Comparison of ENCODE assay signal across 7 mouse cellular contexts in genomic region chr5:4754701-4755281, GRCm38 (mm10). TPM values are rescaled to one million over a fixed set of nuclear protein-coding genes. Genes with fewer than 3 reads are reported as not detected.
DNase-seq lines count a peak whose midpoint lies in the region; ATAC-seq and TF ChIP-seq lines count a peak whose summit lies in the region.

No protein-coding gene starts in this region.

- peak overlapping the region; percentile 28; the same call in 1 of the 2 replicates for H3K9ac ChIP-seq in embryonic facial prominence, embryonic 11.5 days (replicated peaks; ENCODE audit: low read length)
- H3K9ac ChIP-seq in intestine, embryonic 14.5 days (ENCODE audit: low read length) = peak overlapping the region; percentile 95
- no peak overlapping the region for H3K9ac ChIP-seq in liver, postnatal 0 days (replicated peaks)

- TF ChIP-seq CTCF in liver, postnatal 0 days (IDR thresholded peaks at IDR 0.05; ENCODE audit: low read depth) = no peak

- WGBS in embryonic facial prominence, embryonic 11.5 days = 16% methylated on average over 9 of the region's 9 CpGs
- 19% methylated on average over 9 of the region's 9 CpGs for WGBS in intestine, embryonic 14.5 days
- WGBS in liver, postnatal 0 days (ENCODE audit: insufficient replicate concordance) = 38% methylated on average over 9 of the region's 9 CpGs

- intact Hi-C loops in left cerebral cortex, postnatal 14 days (cut with DNase I) = loop anchor here (2.0 to 10.0 kb wide), 3 partner anchors 163 to 490 kb away; no protein-coding TSS in a partner anchor

- DNase-seq in ZHBTc4 (ENCODE audit: low read depth, low spot score) = peak; percentile 13
- DNase-seq in embryonic facial prominence, embryonic 11.5 days (ENCODE audit: low spot score) = peak; percentile 48
- DNase-seq in intestine, embryonic 14.5 days (ENCODE audit: low spot score) = peak; percentile 59
- no peak for DNase-seq in liver, postnatal 0 days
- DNase-seq in left cerebral cortex, postnatal 14 days (ENCODE audit: low spot score in 2 of 2) = no peak
- DNase-seq in adrenal gland, postnatal 14 days = no peak
- DNase-seq in thymus, adult 18-20 months = no peak

- H3K9me3 ChIP-seq in embryonic facial prominence, embryonic 11.5 days (replicated peaks; ENCODE audit: control insufficient read depth, low read length) = no peaks in the 10 kb centered on the region
- H3K9me3 ChIP-seq in intestine, embryonic 14.5 days (ENCODE audit: control insufficient read depth, low read length) = no peaks in the 10 kb centered on the region
- no peaks in the 10 kb centered on the region for H3K9me3 ChIP-seq in liver, postnatal 0 days (ENCODE audit: low read length)

- H3K27ac ChIP-seq in embryonic facial prominence, embryonic 11.5 days (replicated peaks; ENCODE audit: low read depth, low read length) = no peak overlapping the region
- H3K27ac ChIP-seq in intestine, embryonic 14.5 days (ENCODE audit: low read depth) = no peak overlapping the region
- no peak overlapping the region for H3K27ac ChIP-seq in liver, postnatal 0 days (ENCODE audit: low read depth)

- no peaks in the 10 kb centered on the region for H3K27me3 ChIP-seq in embryonic facial prominence, embryonic 11.5 days (ENCODE audit: control insufficient read depth, insufficient read depth, low read length)
- H3K27me3 ChIP-seq in intestine, embryonic 14.5 days (replicated peaks; ENCODE audit: control insufficient read depth, insufficient read depth, low read length) = no peaks in the 10 kb centered on the region
- H3K27me3 ChIP-seq in liver, postnatal 0 days (ENCODE audit: insufficient read depth, low read length) = peaks cover 35% of the 10 kb centered on the region

- no peaks in the 10 kb centered on the region for H3K36me3 ChIP-seq in embryonic facial prominence, embryonic 11.5 days (replicated peaks; ENCODE audit: control insufficient read depth, insufficient read depth, low read depth, low read length)
- H3K36me3 ChIP-seq in intestine, embryonic 14.5 days (ENCODE audit: control insufficient read depth, insufficient read depth, low read length) = peaks cover 11% of the 10 kb centered on the region
- no peaks in the 10 kb centered on the region for H3K36me3 ChIP-seq in liver, postnatal 0 days (replicated peaks; ENCODE audit: insufficient read depth, low read length)

- H3K4me3 ChIP-seq in embryonic facial prominence, embryonic 11.5 days (ENCODE audit: low read depth, low read length) = peak overlapping the region; percentile 93
- H3K4me3 ChIP-seq in intestine, embryonic 14.5 days (ENCODE audit: low read depth, low read length) = peak overlapping the region; percentile 91
- H3K4me3 ChIP-seq in liver, postnatal 0 days (ENCODE audit: low read depth, low read length) = peak overlapping the region; percentile 4; the same call in 1 of the 2 replicates

- H3K4me1 ChIP-seq in embryonic facial prominence, embryonic 11.5 days (ENCODE audit: control insufficient read depth, insufficient read depth, low read length) = no peaks in the 10 kb centered on the region; the same call in 1 of the 2 replicates
- peaks cover 9% of the 10 kb centered on the region for H3K4me1 ChIP-seq in intestine, embryonic 14.5 days (replicated peaks; ENCODE audit: control insufficient read depth, insufficient read depth, low read length)
- peaks cover 6% of the 10 kb centered on the region; the same call in 1 of the 2 replicates for H3K4me1 ChIP-seq in liver, postnatal 0 days (ENCODE audit: insufficient read depth)

- TF ChIP-seq EP300 in liver, postnatal 0 days (IDR thresholded peaks at IDR 0.05; ENCODE audit: low read depth) = no peak

- H3K4me2 ChIP-seq in embryonic facial prominence, embryonic 11.5 days (ENCODE audit: low read depth, low read length) = peak overlapping the region; percentile 95
- peak overlapping the region; percentile 80 for H3K4me2 ChIP-seq in intestine, embryonic 14.5 days (ENCODE audit: low read length)
- peak overlapping the region; percentile 81 for H3K4me2 ChIP-seq in liver, postnatal 0 days (ENCODE audit: low read depth, low read length)

- ATAC-seq in embryonic facial prominence, embryonic 11.5 days (replicated peaks; ENCODE audit: insufficient number of reproducible peaks, low FRiP score, low TSS enrichment, low read depth) = no peak
- ATAC-seq in intestine, embryonic 14.5 days (replicated peaks; ENCODE audit: low FRiP score, low TSS enrichment, low read depth) = no peak
- ATAC-seq in liver, postnatal 0 days = no peak

RNA-seq across cellular contexts. Expression of gene Fzd1, which starts 3.0 kb away (rescaled TPM):
- polyA plus RNA-seq in embryonic facial prominence, embryonic 11.5 days (2014; fragmentation: Nextera tagmentation; extraction: Ambion mirVana) = 29.0 and 30.6 TPM in 2 replicates
- 22.0 and 22.8 TPM in 2 replicates for polyA plus RNA-seq in intestine, embryonic 14.5 days (2014; fragmentation: Nextera tagmentation; extraction: Ambion mirVana)
- 2.9 and 3.4 TPM in 2 replicates for polyA plus RNA-seq in liver, postnatal 0 days (2015; fragmentation: Nextera tagmentation; extraction: Ambion mirVana)
- total RNA-seq in left cerebral cortex, postnatal 14 days (2021) = 10 to 100 TPM; 15.0 to 19.7 TPM
- 16.0 and 20.5 TPM in 2 replicates for total RNA-seq in adrenal gland, postnatal 14 days (2021)

Comparison
In these comparisons a context has a peak if more than half of its experiments do, and no peak if none do; other contexts are left out.
1. DNase-seq: peak in ZHBTc4 (single experiment), embryonic facial prominence, embryonic 11.5 days (single experiment) and intestine, embryonic 14.5 days (single experiment); none in liver, postnatal 0 days (single experiment), left cerebral cortex, postnatal 14 days (0 of 2), adrenal gland, postnatal 14 days (single experiment) and thymus, adult 18-20 months (0 of 2).
2. H3K4me3 ChIP-seq: peak in every context shown above with its lines; median percentile 93 in embryonic facial prominence, embryonic 11.5 days; 91 in intestine, embryonic 14.5 days; 4 in liver, postnatal 0 days.
3. Peak in every context shown above with its lines, with median percentiles within 50 percentile points of each other: H3K4me2 ChIP-seq.